Mouse (Mus musculus) kidney, postnatal 25 days (tissue): ENCODE results near the gene Serping1.
"Not testable (repeated sequence)": the region's sequence is repeated elsewhere in the genome, so short reads cannot be mapped to it uniquely, and the experiment has no call there.

ENCODE experiments used
- DNase-seq, 2 experiments: peaks; one replicate each; pipeline ENCODE4 v3.0.0; 2021; ENCODE audit warnings: mixed read lengths in 2 of 2

Serping1 gene

GRCm38 (mm10) chr2:84775241-84775640 is at the start of gene Serping1:
Gene Serping1, minus strand, starts transcription at chr2:84775444.
- no peak for DNase-seq

GRCm38 (mm10) chr2:84823237-84823636 is 48.0 kb upstream of the Serping1 start:
- no peak for DNase-seq

DNA sequence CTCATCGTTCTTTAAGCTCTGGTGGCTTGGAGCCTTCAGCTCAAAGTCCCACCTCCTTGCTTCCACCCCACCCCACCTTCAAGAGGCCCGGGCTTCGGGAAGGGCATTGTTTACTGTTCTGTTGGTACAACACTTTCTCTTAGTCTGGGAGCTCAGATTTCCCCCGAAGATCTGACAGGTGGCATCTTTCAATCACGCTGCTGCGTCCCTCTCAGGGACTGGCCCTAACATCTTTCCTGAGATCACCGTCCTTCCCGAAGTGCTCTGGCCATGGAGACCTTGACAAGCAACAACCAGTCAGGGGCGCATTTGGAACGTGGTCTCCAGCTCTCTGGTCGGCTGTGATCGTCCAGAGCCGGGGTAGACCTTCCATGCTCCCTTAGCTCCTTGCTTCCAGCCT is 47.3 kb upstream of the Serping1 start, which contains the start of gene Smtnl1:
Gene Smtnl1, minus strand, starts transcription at position 101 of the 400 bp plus-strand sequence.
- DNase-seq, result no peak

- no peak for DNase-seq
Measured at GRCm38 (mm10) chr2:84819861-84820260, 44.6 kb upstream of the Serping1 start.

- DNase-seq, result no peak
Measured at GRCm38 (mm10) chr2:84812676-84813075, 37.4 kb upstream of the Serping1 start.

DNA sequence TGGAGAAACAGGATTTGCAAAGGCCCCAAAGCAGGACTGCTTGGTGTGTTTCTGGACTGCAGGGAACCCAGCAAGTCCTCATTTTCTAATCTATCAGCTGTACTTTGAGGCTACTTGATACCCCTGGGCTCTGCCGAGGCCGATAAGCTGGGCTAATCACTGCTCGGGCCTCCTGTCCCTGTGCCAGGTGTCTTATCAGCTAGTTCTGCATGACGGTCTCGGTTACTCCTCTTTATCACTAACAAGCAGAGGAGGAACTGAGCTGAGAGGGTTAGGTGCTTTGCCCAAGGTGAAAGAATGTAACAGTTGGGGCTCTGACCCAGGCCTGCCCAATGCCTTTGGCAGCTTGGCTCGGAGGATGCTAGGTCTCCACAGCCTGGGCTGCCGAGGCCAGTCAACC is 36.6 kb upstream of the Serping1 start:
- DNase-seq, result no peak

DNA sequence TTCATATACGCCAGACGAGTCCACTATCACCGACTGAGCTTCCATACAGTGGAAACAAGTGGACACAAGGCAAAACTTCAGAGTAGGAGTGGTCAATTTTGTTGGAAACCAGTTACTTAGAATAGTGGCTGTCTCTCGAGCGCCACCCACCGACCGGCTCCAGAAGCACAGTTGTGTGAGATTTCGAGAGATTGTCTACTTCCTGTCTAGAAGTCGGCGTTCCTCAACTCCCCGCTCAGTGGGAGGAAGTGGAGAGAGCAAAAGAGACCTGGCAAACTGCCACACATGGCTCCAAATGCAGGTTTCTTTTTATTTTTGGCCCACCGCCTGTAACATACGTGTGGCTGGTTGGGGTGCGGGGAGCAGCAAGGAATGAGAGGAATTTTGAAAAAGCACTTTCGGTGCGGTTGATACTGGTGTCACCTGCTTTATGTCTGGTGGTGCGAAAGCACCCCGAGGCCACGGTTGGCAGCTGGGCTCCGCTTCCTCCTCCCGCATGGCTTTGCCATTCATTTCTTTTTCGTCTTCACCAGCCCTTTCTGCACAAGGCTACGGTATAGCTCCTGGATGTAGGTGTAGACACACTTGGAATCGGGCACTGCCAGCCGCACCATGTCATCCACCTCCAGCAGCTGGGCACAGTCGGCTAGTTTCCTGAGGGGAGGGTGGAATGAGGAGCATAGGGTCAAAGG is 35.8 kb upstream of the Serping1 start:
- peak; percentile 84 to 87 for DNase-seq

GRCm38 (mm10) chr2:84810526-84810885 is 35.3 kb upstream of the Serping1 start:
- no peak for DNase-seq

GRCm38 (mm10) chr2:84809330-84809729 is 34.1 kb upstream of the Serping1 start:
- no peak for DNase-seq

GRCm38 (mm10) chr2:84806546-84806945 is 31.3 kb upstream of the Serping1 start:
- no peak for DNase-seq

DNA sequence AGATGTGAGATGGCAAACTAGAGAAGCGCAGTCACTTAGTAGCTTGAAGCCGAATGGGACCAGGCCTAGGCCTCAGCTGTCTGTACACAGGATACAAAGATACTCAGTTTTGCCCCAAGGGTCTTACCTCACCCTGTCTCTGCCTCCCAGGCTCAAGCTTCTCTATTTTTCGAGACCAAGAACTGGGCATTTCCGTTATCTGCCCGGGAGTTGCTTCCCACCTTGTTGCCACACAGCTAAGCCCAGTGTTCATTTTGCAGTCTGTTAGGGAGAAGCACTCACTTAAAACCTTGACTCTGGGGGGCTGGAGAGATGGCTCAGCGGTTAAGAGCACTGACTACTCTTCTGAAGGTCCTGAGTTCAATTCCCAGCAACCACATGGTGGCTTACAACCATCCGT is 28.7 kb upstream of the Serping1 start:
- DNase-seq, result no peak

GRCm38 (mm10) chr2:84801223-84801622 is 26.0 kb upstream of the Serping1 start:
- not testable (repeated sequence) for DNase-seq

- DNase-seq, result no peak
Measured at GRCm38 (mm10) chr2:84800304-84800703, 25.1 kb upstream of the Serping1 start.

- peak; percentile 75 to 87 for DNase-seq
Measured at GRCm38 (mm10) chr2:84799041-84799561, 23.9 kb upstream of the Serping1 start.

- peak; percentile 76 to 84 for DNase-seq
Measured at GRCm38 (mm10) chr2:84798493-84798921, 23.3 kb upstream of the Serping1 start, which contains the start of gene Ube2l6. Gene Ube2l6, plus strand, starts transcription at chr2:84798828.

GRCm38 (mm10) chr2:84797833-84798492 is 22.7 kb upstream of the Serping1 start:
- DNase-seq, result peak; percentile 68 to 75

DNA sequence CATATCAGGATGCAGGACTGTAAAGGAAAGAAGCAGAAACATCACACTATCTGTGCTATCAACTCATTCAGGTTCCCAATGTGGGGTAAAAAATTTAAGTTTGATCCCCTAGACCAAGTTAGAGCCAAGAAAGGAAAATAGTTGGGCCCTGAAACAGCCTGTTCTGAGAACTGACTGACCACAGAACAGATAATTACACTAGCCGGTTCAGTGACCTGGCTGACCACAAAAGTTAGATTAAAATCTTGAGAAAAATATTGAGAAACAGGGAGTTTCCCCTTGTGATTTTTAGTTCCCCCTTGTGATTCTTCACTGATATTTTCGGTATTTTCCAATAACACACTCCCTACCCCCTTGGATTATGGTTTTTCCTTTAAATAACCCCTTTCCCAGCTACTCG is 18.6 kb upstream of the Serping1 start:
- DNase-seq, result no peak

- no peak for DNase-seq
Measured at GRCm38 (mm10) chr2:84793154-84793553, 17.9 kb upstream of the Serping1 start.

- peak; percentile 27 to 43 for DNase-seq
Measured at GRCm38 (mm10) chr2:84792516-84792915, 17.3 kb upstream of the Serping1 start.

DNA sequence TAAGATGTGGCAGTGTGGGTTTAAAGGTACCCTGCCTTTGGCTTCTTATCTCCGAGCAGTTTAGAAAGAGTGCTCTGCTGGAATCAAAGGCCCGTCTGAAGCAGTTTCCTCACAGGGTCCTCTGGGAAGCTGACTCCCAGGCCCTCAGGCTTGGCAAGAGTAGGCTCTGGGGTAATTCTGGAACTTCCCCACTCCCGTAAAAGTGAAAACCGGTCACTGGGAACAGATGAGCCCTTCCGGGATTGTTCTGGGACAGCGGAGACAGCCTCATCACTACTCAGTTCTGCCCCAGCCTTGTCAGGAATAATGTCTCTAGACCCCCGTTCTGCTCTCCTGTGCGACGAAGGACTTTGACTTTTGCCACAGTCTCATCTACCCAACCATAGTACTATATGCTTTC is 15.2 kb upstream of the Serping1 start:
- no peak for DNase-seq

DNA sequence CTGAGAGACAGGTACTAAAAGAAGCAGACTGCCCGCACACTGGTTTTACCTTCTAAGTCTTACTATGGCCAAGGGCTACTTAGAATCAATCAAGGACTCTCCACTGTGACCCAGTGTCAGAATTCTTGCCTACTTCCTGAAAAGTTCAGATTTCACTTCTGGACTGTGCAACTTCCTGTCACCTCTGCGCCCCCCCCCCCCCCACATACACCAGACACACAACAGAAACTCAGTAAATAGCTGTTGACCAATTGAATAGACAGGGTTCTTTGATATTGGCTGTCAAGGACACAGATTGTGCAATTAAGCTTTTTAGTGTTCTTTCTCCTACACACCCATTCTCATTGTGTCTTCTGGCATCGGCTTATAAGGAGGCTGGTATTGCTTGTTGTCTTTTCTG is 13.1 kb upstream of the Serping1 start:
- no peak for DNase-seq

DNA sequence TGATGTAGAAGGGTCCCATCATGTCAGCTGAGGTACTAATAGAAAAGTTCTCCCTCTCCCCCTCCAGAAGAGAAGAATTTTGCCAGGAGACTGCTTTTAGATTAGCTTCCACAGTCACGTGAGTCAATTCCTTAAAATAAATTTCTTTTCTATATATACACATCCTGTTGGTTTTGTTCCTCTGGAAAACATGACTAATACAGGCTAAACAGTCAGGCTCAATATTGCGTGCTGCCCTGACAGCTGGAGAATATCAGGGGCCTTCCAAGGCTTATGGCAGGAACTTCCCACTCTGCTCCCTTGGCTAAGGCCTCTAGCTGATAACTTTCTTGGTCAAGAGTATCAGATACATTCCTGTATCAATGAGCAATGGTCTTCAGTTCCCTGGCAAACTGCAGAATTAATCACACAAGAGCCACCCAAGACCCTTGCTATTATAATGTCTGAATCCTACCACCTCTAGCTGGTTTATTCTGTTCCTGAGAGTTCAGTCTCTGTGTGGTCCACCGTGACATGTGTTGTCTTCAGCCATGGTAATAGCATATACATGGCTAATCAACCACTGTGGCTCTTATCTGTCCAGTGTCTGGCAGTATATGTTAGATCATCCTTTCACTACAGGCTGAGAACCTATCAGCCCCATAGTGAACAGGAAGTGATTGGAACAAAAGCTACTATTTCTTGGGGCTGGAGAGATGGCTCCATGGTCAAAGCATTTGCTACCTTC is 8.8 kb upstream of the Serping1 start:
- DNase-seq, result no peak

DNA sequence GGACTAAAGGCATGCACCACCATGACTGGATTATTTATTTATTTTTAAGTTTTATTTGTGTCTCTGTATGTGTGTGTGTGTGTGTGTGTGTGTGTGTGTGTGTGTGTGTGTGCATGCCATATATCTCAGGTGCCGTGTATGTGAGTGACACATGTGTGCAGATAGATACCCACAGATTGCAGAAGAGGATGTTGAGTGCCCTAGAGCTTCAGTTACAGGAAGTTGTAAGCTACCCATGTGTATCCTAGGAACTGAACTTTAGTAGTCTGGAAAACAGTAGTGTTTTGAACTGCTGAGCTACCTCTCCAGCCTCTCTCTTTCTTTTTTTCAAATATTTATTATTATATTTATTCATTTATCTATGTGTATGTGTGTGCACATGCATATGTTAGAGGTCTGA is 8.1 kb upstream of the Serping1 start:
- DNase-seq, result no peak
